Mouse (Mus musculus) urinary bladder, postnatal 25 days (tissue): Measurements from ENCODE around the gene Tmem189.
A peak's percentile ranks its signal among the peaks of the same experiment; 100 is the strongest.

ENCODE experiments used
- DNase-seq: peaks from one replicate; pipeline ENCODE4 v3.0.0; 2022; ENCODE audit warnings: low spot score

The Tmem189 gene

DNA sequence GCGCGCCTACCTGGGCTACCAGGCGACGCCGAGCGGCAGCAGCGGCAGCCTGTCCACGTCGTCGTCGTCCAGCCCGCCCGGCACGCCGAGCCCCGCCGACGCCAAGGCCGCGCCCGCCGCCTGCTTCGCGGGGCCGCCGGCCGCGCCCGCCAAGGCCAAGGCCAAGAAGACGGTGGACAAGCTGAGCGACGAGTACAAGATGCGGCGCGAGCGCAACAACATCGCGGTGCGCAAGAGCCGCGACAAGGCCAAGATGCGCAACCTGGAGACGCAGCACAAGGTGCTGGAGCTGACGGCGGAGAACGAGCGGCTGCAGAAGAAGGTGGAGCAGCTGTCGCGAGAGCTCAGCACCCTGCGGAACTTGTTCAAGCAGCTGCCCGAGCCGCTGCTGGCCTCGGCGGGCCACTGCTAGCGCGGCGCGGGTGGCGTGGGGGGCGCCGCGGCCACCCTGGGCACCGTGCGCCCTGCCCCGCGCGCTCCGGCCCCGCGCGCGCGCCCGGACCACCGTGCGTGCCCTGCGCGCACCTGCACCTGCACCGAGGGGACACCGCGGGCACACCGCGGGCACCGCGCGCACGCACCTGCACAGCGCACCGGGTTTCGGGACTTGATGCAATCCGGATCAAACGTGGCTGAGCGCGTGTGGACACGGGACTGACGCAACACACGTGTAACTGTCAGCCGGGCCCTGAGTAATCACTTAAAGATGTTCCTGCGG, at the start of gene Tmem189:
TSS of gene Tmem189 (minus strand) at position 322 of the 718 bp plus-strand sequence.
- DNase-seq, result peak; percentile 53

DNA sequence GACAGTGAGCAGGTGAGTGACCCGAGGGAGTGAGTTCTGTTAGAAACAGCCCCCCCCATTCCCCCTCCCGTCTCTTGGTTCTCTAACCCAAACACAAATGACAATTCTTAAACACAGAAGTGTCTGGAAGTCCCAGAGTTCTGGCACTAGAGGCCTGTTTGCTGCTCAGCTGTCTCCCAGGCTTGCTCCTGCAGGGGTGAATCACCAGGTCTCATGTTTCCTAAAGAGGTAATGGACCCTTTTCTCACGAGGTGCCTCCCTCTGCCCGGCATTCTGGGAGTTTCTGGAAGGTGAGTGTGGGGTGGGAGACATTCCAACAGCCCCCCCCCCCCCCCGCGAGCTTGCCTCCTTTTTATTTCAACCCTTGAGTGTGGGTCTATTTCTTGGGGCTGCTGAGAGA, 49.4 kb upstream of the Tmem189 start:
- no peak for DNase-seq

DNA sequence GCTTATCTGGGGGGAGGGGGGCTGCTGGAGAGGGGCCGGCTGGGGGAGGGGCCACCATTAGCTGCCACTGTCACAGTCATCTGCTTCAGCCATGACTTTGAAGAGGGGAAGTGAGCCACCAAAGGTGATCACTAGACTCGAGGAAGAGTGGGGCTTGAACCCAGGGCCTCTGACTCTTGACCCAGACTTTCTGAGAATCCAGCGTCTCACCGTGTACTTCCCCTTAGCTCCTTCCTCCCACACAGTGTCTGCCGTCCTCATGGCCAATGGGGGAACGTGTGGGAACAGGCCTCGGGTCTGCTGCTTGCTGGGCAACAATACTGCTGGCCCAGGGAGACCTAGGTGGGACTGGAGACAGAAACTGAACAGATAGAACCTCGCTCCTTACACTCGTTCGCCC, 45.2 kb upstream of the Tmem189 start:
- DNase-seq, result no peak

DNA sequence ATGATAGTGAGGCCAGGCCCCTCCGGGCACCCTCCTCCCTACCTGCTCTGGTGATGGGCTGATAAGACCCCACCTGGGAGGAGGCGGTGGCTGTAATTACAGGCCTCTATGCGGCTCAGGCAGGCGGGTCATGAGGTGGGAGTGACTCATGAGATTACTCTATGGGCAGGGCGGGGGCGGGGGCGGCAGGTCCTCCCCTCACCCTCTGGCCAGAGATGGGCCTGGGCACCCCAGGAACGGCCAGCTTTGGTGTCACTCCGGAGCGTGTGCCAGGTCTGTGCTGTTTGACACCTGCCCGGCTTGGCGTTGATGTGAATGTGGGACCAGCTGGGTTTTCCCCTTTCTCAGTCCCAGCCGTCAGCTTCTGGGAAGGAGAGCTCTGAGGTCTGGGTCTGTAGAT, 41.5 kb upstream of the Tmem189 start:
- DNase-seq, result no peak

DNA sequence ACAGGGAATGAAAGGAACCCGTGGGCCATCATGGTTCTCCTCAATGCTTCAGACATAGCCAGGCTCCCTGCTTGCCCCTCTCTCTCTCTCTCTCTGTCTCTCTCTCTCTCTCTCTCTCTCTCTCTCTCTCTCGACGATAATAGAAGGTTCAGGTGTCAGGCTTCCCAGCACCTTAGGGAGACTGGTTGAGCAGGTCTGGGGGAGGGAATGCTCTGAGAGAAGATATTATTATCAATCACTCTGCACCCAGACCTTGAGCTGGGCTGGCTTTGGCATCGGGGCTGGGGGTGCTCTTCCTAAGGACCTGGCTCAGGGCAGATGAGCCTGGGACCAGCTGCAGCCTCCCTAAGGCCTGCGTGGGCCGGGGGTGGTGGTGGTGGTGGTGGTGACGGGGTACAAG, 40.4 kb upstream of the Tmem189 start:
- no peak for DNase-seq

DNA sequence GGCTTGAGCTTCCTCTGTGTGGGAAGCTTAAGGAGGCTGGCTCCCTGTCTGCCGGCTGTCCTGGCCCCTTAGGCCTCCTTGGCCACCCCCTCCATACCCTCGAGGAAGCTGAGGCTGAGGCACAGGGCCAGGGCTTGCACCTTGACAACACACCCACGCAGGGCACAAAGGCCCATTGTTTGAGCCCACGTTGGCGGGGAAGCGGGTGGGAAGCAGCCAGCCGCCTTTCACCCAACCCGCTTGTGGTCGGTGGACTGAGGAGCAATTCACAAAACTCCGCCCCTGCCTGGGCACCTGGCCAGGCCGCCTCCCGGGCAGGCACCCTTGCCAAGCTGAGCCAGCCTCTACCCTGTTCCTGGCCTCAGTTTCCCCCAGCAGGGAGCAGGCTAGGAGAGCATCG, 37.5 kb upstream of the Tmem189 start:
- DNase-seq, result no peak

DNA sequence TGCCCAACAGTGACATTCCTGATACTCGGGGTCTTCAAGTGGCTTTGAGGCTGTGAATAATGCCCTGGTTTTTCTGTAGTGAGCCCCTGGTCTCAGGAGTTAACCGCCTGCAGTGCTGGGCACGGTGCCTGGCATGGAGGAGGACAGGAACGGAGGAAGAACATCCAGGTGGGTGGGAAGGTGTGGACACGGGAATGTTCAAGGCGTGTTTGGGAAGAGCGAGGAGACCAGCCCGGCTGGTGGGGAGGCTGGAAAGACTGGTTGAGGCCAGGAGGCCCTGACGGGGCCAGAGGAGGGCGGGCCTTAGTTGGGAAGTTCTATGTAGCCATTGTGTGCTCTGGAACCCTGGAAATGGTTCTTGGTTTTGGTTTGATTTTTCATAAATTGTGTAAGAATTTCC, 36.3 kb upstream of the Tmem189 start:
- DNase-seq, result no peak

DNA sequence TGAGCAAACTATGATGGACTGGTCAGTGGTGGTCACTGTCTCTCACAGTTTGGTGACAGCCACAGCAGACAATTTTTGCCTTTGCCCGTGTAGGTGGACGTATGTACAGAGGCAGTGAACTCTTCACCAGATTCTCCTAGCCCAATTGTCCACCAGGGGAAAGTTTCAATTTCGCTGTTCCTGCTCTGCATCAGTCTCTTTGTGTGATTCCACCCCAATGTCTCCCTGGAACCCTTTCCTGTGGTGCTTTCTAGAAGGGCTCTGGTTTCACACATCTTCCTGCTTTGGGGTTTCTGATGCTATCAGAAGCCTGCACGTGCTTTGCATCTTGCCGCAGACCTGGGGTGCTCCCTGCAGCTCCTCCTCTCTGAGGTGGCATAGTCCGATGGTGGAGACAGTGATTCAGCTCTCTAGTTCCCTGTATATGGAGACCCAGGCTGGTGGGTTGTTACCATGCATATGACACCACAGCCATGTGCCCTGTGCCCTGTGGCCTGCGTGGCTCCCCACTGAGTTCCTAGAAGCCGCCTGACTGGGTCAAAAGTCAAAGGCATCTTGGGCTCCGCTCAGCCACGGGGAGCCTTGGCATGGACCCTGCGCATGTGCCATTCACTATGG, 34.1 kb upstream of the Tmem189 start:
- no peak for DNase-seq

DNA sequence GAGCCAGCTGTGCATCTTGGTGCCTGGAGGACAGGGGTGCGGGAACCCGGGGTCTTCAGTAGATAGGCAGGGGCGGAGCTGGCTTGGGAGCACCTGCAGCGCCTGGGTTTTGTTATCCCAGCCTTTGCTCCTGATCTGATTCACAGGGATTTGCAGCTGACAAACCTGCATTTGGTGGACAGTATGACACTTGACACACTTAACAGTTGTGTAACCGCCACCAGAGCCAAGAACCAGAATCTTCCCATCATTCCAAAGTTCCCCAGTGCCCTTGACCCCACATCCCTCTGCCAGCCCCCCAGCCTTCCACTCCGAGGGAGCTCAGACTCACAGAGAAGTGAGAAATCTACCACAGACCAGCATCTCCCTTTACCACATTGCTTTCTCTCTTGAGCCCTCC, 32.9 kb upstream of the Tmem189 start:
- DNase-seq, result no peak

DNA sequence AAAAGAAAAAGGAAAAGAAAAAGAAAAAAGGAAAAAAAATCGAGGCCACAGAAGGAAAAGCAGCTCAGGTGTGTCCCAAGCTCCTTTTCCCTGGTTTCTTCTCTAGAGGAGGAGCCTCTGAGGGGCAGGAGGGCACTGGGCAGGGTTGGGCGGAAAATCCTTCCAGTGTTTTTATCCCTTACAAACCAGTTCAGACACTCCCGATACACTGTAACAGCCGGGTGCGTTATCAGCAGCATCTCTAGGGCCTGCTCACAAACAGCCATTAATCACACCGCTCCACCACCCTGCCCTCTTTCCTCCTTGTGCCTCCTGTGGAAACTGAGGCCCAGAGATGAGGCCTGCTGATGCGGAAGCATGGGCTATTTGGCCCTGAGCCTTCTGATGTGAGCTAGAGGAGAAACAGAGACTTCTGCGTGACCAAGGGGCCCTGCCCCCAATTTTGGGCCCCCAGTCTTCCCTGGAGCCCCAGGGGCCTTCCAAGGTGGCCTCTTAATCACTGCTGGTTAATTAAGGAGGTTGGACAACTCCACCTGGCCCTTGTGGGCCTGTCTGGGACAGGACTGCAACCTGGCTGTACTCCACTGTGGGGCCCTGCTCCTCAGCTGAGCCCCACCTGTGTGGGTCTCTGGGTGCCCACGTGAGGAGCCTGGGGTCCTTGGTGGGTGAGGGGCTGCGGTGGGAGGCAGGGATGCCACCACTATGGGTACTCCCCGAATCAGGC, 31.7 kb upstream of the Tmem189 start:
- DNase-seq, result no peak

DNA sequence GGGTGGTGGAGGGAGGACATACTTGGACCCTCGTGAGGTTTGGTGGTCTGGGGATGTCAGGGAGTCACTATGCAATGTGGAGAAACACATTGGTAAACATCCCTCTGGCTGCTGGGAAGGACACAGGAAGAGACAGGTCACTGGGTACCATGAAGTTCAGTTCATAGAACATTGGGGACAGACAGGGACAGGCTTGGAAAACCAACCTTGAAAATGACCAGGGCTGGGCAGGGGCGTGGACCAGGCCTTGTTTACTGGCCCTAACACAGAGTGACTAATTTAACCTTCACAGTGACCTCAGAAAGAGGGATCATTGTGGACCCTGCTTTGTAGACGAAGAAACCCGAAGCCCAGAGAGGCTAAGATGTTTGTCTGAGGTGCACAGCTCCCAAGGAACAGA, 29.9 kb upstream of the Tmem189 start:
- no peak for DNase-seq

DNA sequence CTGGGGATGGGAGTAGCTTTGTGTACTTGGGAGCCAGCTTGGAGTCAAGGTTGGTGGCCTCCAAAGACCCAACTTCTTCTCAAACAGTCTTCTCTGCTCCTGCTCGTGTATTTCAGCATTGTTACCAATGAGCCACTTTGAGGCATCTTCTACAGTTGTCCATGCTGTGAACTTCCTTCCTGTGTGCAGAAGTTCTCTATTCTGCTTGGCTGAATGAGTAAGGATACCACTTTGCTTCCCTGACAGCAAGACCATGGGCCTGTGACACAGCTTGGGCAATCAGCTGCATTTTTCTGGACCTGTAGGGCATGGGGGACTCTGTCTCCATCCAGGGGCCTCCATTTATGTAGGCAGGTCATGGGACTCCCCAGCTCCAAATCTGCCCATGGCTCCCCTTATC, 27.6 kb upstream of the Tmem189 start:
- no peak for DNase-seq

DNA sequence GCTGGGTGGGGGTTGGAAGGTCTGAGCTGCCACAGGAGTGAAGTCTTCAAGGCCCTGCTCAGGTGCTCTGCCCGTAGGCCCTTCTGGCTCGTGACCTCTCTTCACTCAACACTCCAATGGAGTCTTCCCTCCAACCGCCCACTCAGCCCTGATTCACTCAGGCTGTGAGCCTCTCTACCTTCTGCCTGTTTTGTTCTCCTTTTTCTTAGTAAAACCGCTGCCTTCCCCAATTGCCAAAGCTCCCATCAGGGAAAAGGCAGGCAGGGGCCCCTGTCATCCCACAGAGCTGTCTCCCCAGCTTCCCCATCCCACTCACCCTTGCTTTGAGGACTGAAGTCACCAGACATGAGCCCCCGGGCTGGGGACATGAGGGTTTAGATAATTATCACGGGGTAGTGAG, 25.4 kb upstream of the Tmem189 start:
- DNase-seq, result no peak

DNA sequence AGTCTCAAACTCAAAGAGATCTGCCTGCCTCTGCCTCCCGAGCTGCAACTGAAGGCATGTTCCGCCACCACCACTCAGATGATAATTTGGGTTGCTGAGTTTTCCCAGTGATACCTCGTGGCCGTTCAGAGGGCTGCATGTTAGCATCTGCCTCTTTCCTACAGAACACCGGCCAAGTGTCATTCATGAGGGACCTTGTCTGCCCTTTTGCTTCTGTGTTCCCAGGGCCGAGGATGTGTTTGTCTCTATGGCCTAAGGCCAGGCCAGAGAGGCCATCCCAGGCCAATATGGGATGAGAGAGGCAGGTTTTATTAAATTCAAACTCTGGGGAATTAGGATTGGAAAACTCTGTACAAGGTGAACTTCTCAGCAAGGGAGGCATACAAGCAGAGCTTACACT, 24.7 kb upstream of the Tmem189 start:
- DNase-seq, result no peak

DNA sequence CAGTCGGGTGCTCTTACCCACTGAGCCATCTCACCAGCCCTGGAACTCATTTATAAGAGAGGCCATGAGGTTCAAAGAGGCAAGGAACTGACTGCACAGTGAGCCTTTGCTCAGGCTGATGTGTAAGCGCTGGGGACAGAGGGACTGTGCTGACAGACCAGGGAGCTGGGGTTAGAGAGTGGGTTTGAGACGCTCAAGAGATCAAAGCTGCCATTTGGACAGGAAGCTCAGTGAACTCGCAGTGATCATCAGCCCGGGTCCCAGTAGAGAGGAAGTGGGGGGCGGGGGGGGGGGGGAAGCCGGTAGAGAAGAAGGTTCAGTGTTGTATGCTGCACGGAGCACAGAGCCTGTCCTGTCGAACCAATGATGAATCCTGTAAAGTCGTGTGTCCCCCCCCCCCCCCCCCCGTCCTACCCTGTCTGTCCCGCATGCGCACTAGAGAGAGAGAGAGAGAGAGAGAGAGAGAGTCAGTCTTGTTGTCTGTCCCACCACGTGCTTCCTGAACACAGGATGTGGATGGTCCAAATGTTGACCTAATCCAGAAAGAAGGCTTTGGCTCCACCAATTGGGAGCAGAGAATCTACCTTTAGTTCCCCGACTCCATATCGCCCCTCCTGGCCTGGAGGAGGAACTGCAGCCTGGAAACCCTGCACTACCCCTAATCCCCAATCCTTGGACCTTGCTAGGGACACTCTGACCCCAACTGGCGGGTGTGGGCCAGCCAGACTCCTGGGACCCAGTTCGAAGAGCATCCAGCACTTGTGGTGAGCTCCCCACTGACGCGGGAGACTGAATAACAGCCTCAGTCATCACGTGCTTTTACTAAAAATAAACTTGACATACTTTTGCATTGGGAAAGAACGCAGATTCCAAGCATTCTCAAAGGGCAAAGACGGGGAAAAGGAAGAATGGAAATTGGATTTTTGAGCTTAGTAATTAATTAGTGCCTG, 23.5 kb upstream of the Tmem189 start:
- no peak for DNase-seq

DNA sequence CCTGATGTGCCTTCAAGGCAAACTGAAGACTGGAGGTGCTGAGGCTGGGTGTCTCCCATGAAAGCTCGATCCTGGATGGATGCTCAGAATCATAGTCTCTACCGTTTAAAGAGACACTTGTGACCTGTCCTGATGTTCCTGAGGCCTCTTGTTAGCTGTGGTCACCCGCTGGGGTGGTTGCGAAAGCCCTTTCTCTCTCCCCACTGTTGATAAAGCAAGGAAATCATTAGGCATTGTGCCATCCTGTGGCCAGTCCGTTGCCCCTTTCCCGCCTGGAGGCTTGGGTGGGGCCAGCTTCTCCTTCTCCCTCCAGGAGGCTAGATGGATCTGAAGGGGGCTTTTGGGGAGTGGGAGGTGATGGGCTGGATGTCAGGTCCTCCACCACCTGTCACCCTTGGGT, 21.0 kb upstream of the Tmem189 start:
- no peak for DNase-seq

DNA sequence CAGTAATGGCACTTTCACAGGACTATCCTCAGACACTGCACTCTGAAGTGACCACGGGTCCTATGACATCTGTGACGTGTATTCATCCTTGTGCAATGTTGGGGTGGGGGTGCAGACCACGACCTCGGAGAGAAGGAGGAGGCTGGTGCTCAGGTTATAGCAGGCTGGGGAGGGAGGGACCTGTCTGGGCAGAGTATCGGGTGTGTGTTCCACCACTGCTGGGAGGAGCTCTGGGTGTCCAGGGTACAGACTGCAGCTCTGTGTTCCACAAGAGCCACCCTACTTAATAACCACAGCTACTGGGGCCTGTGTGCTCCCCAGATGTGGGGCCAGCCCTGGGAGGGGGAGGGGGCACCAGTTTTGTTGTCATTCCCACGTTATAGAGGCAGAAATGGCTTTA, 20.3 kb upstream of the Tmem189 start:
- no peak for DNase-seq

DNA sequence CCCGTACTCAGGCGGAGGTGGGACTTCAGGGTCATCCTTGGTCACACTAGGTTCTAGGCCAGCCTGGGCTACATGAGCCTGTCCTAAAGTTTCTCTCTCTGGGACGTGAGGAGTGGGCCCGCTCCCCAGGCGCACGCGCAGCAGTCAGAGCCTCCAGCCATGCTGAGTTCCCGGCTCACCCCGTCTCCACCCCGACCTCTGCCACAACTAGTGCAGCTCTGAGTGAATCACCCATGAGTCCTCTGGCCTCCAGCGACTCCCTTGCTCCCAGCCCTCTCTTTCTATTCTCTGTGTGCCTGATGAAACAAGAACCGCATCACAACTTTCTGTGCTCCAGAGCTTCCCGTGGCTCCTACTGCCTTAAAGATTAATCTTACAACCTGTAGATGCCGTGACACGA, 18.8 kb upstream of the Tmem189 start:
- no peak for DNase-seq

DNA sequence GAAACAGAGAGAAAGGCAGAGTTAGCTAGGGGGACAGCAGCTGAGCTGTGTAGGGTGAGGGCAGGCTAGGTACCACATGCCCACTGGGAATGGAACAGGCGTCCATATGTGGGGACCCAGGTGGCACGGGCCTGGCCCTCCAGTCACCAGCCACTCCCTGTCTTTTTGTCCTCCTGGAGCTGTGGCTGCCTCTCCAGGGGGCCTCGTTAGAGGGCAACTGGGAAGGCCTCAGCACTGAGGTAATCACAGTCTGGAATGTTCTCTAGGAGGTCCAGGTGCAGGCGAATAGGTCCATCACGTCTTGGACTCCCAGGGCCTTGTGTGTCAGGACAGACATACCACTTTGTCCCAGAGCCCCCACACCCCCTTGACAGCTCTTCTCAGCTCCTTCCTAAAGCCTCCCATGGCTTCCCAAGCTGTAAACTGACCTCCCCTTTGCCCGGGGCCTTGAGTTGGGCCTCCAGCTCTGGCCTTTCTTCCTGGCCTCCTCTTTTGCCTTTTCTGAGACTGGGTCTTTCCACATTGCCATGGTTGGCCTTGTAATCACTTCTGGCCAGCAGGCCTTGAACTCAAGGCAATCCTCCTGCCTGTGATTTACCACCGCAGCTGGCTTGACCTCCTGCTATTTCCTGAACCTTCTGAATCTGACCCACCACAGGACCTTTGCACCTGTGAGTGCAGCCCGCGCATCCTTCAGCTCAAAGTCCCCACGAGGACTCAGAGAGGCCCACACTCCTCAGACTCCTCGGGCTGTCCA, 16.7 kb upstream of the Tmem189 start:
- no peak for DNase-seq

DNA sequence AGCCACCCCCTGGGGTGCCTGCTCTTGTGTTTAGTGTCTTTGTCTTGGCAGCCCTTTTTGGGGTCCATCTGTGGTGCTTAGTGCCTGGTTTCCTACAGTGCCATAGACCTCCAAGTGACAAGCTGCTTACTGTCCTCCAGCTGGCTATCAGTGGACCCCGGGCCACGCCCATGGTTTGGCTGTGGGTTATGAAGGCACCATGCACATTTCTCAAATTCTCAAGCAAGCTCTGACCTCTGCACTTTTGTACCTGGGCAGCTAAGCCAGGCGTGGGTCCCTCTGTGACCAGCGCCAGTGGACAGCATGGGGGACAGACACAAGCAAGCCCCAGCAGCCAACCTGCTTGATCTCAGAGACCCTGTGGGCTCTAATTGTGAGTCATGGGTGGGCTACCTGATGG, 14.8 kb upstream of the Tmem189 start:
- no peak for DNase-seq

DNA sequence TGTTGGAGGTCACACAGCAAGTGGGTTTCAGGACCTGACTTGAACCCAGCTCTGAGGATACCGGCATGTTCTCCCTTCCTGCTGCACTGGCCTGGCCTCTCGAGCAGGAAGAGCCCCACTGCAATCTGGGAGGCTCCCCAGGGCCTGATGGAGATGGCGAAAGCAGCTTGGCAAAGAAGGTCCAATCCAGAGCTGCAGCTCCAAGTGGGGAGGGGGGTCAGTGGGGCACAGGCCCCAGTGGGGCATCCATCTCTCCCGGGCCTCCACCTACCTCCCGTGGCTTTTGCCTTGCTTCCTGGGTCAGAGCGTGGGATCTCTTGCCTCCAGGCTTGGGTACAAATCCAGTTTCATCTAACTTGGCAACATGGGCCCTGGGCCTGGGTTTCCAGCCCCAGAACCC, 12.5 kb upstream of the Tmem189 start:
- DNase-seq, result no peak

DNA sequence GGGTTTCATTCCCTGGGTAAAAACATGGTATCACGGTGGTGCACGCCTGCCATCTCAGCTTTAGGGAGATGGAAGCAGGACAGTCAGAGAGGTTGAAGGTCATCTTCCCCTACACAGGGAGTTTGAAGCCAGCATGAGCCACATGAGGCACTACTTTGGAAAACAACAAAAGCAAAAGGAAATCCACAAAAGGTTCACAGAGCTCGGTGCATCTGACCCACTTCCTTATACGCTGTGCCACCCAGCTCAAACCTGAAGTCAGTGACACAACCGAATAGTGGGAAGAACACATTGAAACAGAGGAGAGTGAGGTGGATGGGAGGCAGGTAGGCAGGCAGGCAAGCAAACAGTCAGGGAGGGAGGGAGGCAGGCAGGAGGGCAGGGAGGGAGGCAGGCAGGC, 11.8 kb upstream of the Tmem189 start:
- DNase-seq, result no peak
